Mouse (Mus musculus): ENCODE data around the gene Rcvrn.

- no peak for TF ChIP-seq CTCF (conservative IDR thresholded peaks at IDR 0.05; ENCODE audit: low read length)
- TF ChIP-seq POU5F1 (IDR thresholded peaks at IDR 0.05; ENCODE audit: borderline replicate concordance, low read length), result no peak
Measured at GRCm38 (mm10) chr11:67679300-67679699, 15.8 kb upstream of the Rcvrn start.

Data from E14TG2a.4 (cell line).